Mouse (Mus musculus) G1E (cell line): ENCODE data around the gene Gm49416. TPM values are rescaled to one million over a fixed set of nuclear protein-coding genes. Genes with fewer than 3 reads are reported as not detected.

ENCODE experiments used
- ATAC-seq: 2 replicates; pipeline ENCODE4 v1.8.0; 2016; ENCODE audit warnings: mild to moderate bottlenecking; ENCODE audit not compliant: insufficient number of reproducible peaks, poor library complexity, low FRiP score, severe bottlenecking; ENCODE audit errors: extremely low read depth
- DNase-seq: peaks from one replicate; pipeline ENCODE4 v3.0.0; 2012; ENCODE audit warnings: low spot score
- H3K27me3 ChIP-seq: 2 replicates; pipeline ENCODE4 v1.6.1; 2012; ENCODE audit warnings: mild to moderate bottlenecking, low read length, inconsistent platforms; ENCODE audit not compliant: insufficient read depth
- H3K36me3 ChIP-seq: replicated peaks from 2 replicates; pipeline ENCODE3; 2012; ENCODE audit warnings: mild to moderate bottlenecking, inconsistent platforms
- H3K4me1 ChIP-seq: 2 replicates; pipeline ENCODE4 v1.6.1; 2012; ENCODE audit warnings: low read depth, low read length, inconsistent platforms, mixed read lengths; ENCODE audit not compliant: insufficient read depth
- H3K4me3 ChIP-seq: 2 replicates; pipeline ENCODE4 v1.5.1; 2012; ENCODE audit warnings: low read depth, mild to moderate bottlenecking, inconsistent platforms, low read length, moderate library complexity, mixed read lengths
- H3K9me3 ChIP-seq: replicated peaks from 2 replicates; pipeline ENCODE4 v1.6.1; 2012; ENCODE audit warnings: inconsistent platforms
- CTCF ChIP-seq: IDR thresholded peaks from 2 replicates; pipeline ENCODE4 v1.5.1; 2012; ENCODE audit warnings: low read depth, low read length, inconsistent platforms, mixed read lengths
- GATA1 ChIP-seq: IDR thresholded peaks from 2 replicates; pipeline ENCODE4 v1.6.1; 2012; ENCODE audit warnings: borderline replicate concordance, low read length, inconsistent platforms, mixed read lengths
- GATA2 ChIP-seq: IDR thresholded peaks from 2 replicates; pipeline ENCODE4 v1.6.1; 2012; ENCODE audit warnings: low read depth, low read length, inconsistent platforms, borderline replicate concordance
- POLR2AphosphoS5 ChIP-seq: IDR thresholded peaks from 2 replicates; pipeline ENCODE4 v1.6.1; 2012; ENCODE audit warnings: low read depth, low read length, inconsistent platforms; ENCODE audit not compliant: insufficient replicate concordance
- TAL1 ChIP-seq: conservative IDR thresholded peaks from 2 replicates; pipeline ENCODE4 v1.6.1; 2012; ENCODE audit warnings: low read depth, low read length, inconsistent platforms, mixed read lengths
- polyA plus RNA-seq: library from polyadenylated mRNA; stranded (reverse); fragments of >175 nt; gene quantifications from 2 replicates; pipeline ENCODE4 v1.2.3, GENCODE M21; 2012
- total RNA-seq, 2 experiments: library from RNA; stranded (forward) in 1 of 2; stranded (reverse) in 1 of 2; fragments of 200-1000 nt in 1 of 2; fragments of >200 nt in 1 of 2; fragmentation: Nextera tagmentation in 1 of 2; gene quantifications; 2 replicates each; pipeline ENCODE4 v1.2.3; 2014 to 2017

The Gm49416 gene
- total and polyA plus RNA-seq, 3 experiments = 10.4 to 10.6 TPM; not detected in 1

DNA sequence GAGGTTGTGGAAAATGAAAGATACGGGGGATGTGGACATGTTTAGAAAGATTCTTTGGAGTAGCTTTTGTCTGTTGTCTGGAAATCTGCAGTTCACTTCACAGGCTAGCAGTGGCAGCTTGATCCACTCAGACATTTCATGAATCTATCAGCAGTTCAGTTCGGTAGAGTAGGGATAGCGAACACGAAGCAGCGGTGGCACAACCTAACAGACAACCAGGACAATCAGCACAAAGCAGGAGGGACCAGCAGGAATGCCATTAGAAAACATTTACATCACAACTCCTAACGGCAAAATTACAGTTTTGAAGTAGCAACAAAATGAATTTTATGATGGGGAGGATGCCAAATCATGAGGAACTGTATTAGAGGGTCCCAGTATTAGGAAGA lies 31.0 kb downstream of the Gm49416 start:
- Histone ChIP-seq H3K9me3 (no peaks in the 10 kb centered on the region), H3K4me3 (peak overlapping the region; percentile 85), H3K4me1 (peaks cover 51% of the 10 kb centered on the region), H3K27me3 (no peaks in the 10 kb centered on the region), H3K36me3 (peaks cover 56% of the 10 kb centered on the region)
- no peak for TF ChIP-seq TAL1
- no peak for TF ChIP-seq GATA2
- no peak for TF ChIP-seq GATA1
- no peak for TF ChIP-seq CTCF
- TF ChIP-seq POLR2AphosphoS5 = no peak
- no peak for DNase-seq
- ATAC-seq = no peak

DNA sequence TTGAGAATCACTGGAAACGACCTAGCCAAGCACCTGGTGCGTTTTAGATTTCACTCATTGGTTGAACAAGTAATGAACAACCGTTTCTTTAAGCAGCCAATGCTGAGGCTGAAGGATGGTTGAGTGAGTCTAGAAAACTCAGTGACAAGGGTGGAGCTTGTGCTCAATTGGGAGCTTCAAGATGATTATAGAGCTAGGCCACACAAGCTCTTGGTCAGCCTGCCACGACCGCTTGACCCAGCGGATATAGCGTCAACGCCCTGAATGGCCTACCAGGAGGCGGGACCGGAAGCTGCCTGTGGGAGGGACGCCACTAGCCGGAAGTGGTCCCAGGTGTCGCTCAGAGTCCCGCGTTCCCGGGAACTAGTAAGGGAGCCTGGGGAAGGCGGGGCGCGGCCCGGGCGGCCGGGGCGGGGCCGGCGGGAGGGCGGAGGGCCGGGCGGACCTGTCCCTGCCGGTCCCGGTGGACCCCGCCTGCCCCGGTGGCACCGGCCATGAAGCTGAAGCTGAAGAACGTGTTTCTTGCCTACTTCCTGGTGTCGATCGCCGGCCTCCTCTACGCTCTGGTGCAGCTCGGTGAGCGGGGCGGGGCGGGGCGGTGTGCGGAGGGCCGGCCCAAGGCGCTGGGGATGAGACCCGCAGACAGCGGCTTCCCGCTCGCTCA lies 31.5 kb downstream of the Gm49416 start, which contains the start of gene B3gat3:
B3gat3 (plus strand) TSS at position 302 of the 664 bp plus-strand sequence.
- no peaks in the 10 kb centered on the region for H3K27me3 ChIP-seq
- peaks cover 53% of the 10 kb centered on the region for H3K36me3 ChIP-seq
- TF ChIP-seq CTCF = no peak
- TF ChIP-seq TAL1 = no peak
- TF ChIP-seq POLR2AphosphoS5 = no peak
- TF ChIP-seq GATA1 = no peak
- TF ChIP-seq GATA2 = no peak
- DNase-seq = peak; percentile 74
- H3K9me3 ChIP-seq = no peaks in the 10 kb centered on the region
- peaks cover 53% of the 10 kb centered on the region for H3K4me1 ChIP-seq
- ATAC-seq = peak; percentile 85
- H3K4me3 ChIP-seq = peak within 1 kb of the TSS; percentile 85

DNA sequence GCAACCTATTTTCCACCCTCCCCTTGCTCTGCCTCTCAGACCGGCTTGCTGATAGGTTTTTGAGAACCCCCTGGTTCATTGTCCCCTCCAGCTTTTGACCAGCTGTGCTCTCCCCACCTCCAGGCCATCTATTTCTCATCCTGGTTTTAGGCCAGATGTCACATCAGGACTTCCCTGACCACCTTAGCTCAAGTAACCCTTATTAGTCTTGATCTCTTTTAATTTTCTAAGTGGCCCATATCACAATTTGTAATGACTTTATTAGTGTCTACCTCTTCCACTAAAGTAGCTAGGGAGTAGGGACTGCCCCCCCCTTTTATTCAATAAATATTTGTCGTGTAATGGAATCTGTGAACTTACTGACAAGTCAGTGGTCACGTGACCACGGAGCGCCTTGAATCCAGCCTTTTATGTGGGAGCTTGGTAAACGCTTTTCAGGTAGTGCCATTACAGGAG lies 32.1 kb downstream of the Gm49416 start:
- DNase-seq (no peak), ATAC-seq (no peak)
- TF ChIP-seq POLR2AphosphoS5 (no peak), GATA2 (no peak)
- Histone ChIP-seq H3K4me3 (peak overlapping the region; percentile 85), H3K36me3 (peaks cover 53% of the 10 kb centered on the region), H3K27me3 (no peaks in the 10 kb centered on the region), H3K9me3 (no peaks in the 10 kb centered on the region), H3K4me1 (peaks cover 60% of the 10 kb centered on the region)

DNA sequence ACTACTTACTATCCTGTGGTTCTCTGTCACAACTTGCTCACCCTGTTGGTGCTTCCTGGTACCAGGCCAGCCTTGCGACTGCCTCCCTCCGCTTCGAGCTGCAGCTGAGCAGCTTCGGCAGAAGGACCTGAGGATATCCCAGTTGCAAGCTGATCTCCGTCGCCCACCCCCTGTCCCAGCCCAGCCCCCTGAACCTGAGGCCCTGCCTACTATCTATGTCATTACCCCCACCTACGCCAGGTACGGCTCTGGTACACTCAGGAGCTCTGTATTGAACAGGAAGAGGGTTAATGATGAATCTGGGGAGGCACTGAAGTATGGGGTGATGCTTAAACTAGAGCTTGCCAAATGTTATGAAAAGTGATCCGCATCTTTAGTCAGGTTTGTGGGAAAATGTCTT lies 33.0 kb downstream of the Gm49416 start:
- Histone ChIP-seq H3K4me3 (peak overlapping the region; percentile 85), H3K27me3 (no peaks in the 10 kb centered on the region), H3K9me3 (no peaks in the 10 kb centered on the region), H3K4me1 (peaks cover 69% of the 10 kb centered on the region), H3K36me3 (peaks cover 53% of the 10 kb centered on the region)
- TF ChIP-seq POLR2AphosphoS5 = no peak
- TF ChIP-seq GATA1 = no peak
- no peak for TF ChIP-seq GATA2
- TF ChIP-seq TAL1 = no peak
- no peak for TF ChIP-seq CTCF
- DNase-seq (no peak), ATAC-seq (no peak)

DNA sequence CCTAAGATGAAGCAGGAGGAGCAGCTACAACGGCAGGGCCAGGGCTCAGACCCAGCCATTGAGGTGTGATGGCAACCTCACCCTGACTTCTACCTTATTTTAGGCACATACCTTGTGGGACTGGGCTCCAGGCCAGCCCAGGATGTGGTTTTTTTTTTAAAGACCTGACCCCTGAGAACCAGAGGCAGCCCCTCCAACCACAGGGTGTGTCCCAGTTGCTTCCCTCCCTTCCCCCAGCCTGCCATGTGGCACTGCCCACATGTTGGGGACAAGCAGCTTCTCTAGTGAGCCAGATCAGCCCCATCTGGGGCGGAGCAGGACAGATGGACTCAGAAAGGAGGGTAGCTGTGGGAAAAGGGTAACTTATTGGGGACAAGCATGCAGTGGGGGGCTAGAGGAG lies 38.0 kb downstream of the Gm49416 start:
- no peak for DNase-seq
- Histone ChIP-seq H3K9me3 (no peaks in the 10 kb centered on the region), H3K27me3 (no peaks in the 10 kb centered on the region), H3K4me3 (peak overlapping the region; percentile 66; the same call in 1 of the 2 replicates), H3K36me3 (peaks cover 75% of the 10 kb centered on the region), H3K4me1 (peaks cover 93% of the 10 kb centered on the region)
- ATAC-seq = no peak
- TF ChIP-seq CTCF (no peak), GATA1 (no peak), GATA2 (no peak)

DNA sequence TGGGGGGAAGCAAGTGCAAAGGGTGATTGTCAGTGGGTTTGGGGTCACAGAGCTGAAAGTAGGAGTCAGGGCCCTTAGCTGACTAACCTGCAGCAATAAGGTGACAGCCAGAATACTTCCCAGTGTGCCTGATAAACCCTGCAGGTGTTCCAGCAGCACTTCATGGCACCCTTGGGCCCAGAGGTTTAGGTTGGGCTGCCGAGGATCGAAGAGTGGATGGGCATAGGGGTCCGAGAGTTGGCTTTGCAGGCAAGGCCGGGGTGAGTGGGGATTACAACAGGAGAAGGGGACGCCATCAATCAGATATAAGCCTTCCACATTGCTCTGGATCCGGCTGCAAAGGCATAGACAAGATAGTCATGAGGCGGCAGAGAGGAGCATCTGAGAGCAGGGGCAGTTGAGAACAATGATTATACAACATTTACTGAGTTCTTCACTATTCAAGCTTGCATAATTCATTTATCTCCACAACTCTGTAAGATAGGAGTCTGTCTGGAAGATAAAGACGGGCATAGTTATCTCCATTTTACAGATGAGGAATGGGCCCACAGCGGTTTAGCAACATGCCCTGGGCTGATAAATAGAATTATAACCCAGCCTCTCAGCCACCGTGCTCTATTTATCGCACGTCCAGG lies 39.3 kb downstream of the Gm49416 start:
- TF ChIP-seq POLR2AphosphoS5 (no peak), GATA2 (0 out of 2 replicates have a peak, but pooled peaks have one; percentile 11), GATA1 (no peak), TAL1 (peak; percentile 96), CTCF (no peak)
- no peaks in the 10 kb centered on the region for H3K27me3 ChIP-seq
- peaks cover 76% of the 10 kb centered on the region for H3K36me3 ChIP-seq
- H3K4me1 ChIP-seq = peaks cover 86% of the 10 kb centered on the region
- no peaks in the 10 kb centered on the region for H3K9me3 ChIP-seq
- DNase-seq (peak; percentile 75), ATAC-seq (peak; percentile 73)
- peak overlapping the region; percentile 90 for H3K4me3 ChIP-seq
